Mouse (Mus musculus): ENCODE data around the gene Negr1. TPM values are rescaled to one million over a fixed set of nuclear protein-coding genes. Genes with fewer than 3 reads are reported as not detected.

Gene Negr1
- total and polyA plus RNA-seq, 3 experiments: 0.16 TPM; not detected in 2

- Histone ChIP-seq H3K27me3 (ENCODE audit: insufficient read depth, low read length) (no peaks in the 10 kb centered on the region), H3K9me3 (replicated peaks) (peaks cover 21% of the 10 kb centered on the region), H3K4me3 (ENCODE audit: low read depth, low read length) (no peak overlapping the region), H3K4me1 (ENCODE audit: insufficient read depth, low read depth, low read length) (no peaks in the 10 kb centered on the region), H3K36me3 (replicated peaks) (no peaks in the 10 kb centered on the region)
- ATAC-seq (ENCODE audit: extremely low read depth, insufficient number of reproducible peaks, low FRiP score, poor library complexity, severe bottlenecking): no peak
- no peak for DNase-seq (ENCODE audit: low spot score)
- TF ChIP-seq POLR2AphosphoS5 (IDR thresholded peaks at IDR 0.05; ENCODE audit: insufficient replicate concordance, low read depth, low read length) (no peak), TAL1 (conservative IDR thresholded peaks at IDR 0.05; ENCODE audit: low read depth, low read length) (no peak), GATA1 (IDR thresholded peaks at IDR 0.05; ENCODE audit: borderline replicate concordance, low read length) (no peak), GATA2 (IDR thresholded peaks at IDR 0.05; ENCODE audit: borderline replicate concordance, low read depth, low read length) (no peak), CTCF (IDR thresholded peaks at IDR 0.05; ENCODE audit: low read depth, low read length) (no peak)
These were observed 554.4 kb downstream of the Negr1 start for GRCm38 (mm10) chr3:157116024-157116423.

- ATAC-seq (ENCODE audit: extremely low read depth, insufficient number of reproducible peaks, low FRiP score, poor library complexity, severe bottlenecking) (no peak; the same call in 1 of the 2 replicates), DNase-seq (ENCODE audit: low spot score) (no peak)
- H3K4me3 ChIP-seq (ENCODE audit: low read depth, low read length): no peak overlapping the region
These were observed 558.3 kb downstream of the Negr1 start for GRCm38 (mm10) chr3:157119916-157120315.

GRCm38 (mm10) chr3:157146124-157146855 lies 584.7 kb downstream of the Negr1 start:
- H3K27me3 ChIP-seq (ENCODE audit: insufficient read depth, low read length): no peaks in the 10 kb centered on the region
- peaks cover 9% of the 10 kb centered on the region for H3K9me3 ChIP-seq (replicated peaks)
- H3K4me3 ChIP-seq (ENCODE audit: low read depth, low read length): no peak overlapping the region
- DNase-seq (ENCODE audit: low spot score): no peak
- no peak for ATAC-seq (ENCODE audit: extremely low read depth, insufficient number of reproducible peaks, low FRiP score, poor library complexity, severe bottlenecking)
- H3K36me3 ChIP-seq (replicated peaks): no peaks in the 10 kb centered on the region
- no peak for TF ChIP-seq GATA1 (IDR thresholded peaks at IDR 0.05; ENCODE audit: borderline replicate concordance, low read length)
- no peak for TF ChIP-seq GATA2 (IDR thresholded peaks at IDR 0.05; ENCODE audit: borderline replicate concordance, low read depth, low read length)
- TF ChIP-seq CTCF (IDR thresholded peaks at IDR 0.05; ENCODE audit: low read depth, low read length): no peak
- no peak for TF ChIP-seq TAL1 (conservative IDR thresholded peaks at IDR 0.05; ENCODE audit: low read depth, low read length)
- no peak for TF ChIP-seq POLR2AphosphoS5 (IDR thresholded peaks at IDR 0.05; ENCODE audit: insufficient replicate concordance, low read depth, low read length)
- H3K4me1 ChIP-seq (ENCODE audit: insufficient read depth, low read depth, low read length): no peaks in the 10 kb centered on the region

More at GRCm38 (mm10) chr3:157119916-157120315, 558.3 kb downstream of the Negr1 start:
- H3K36me3 ChIP-seq (replicated peaks): no peaks in the 10 kb centered on the region
- no peak for TF ChIP-seq GATA1 (IDR thresholded peaks at IDR 0.05; ENCODE audit: borderline replicate concordance, low read length)
- no peak for TF ChIP-seq CTCF (IDR thresholded peaks at IDR 0.05; ENCODE audit: low read depth, low read length)
- TF ChIP-seq POLR2AphosphoS5 (IDR thresholded peaks at IDR 0.05; ENCODE audit: insufficient replicate concordance, low read depth, low read length): no peak
- no peak for TF ChIP-seq TAL1 (conservative IDR thresholded peaks at IDR 0.05; ENCODE audit: low read depth, low read length)
- TF ChIP-seq GATA2 (IDR thresholded peaks at IDR 0.05; ENCODE audit: borderline replicate concordance, low read depth, low read length): no peak
- H3K27me3 ChIP-seq (ENCODE audit: insufficient read depth, low read length): no peaks in the 10 kb centered on the region
- H3K4me1 ChIP-seq (ENCODE audit: insufficient read depth, low read depth, low read length): no peaks in the 10 kb centered on the region
- peaks cover 21% of the 10 kb centered on the region for H3K9me3 ChIP-seq (replicated peaks)

- DNase-seq (ENCODE audit: low spot score) (no peak), ATAC-seq (ENCODE audit: extremely low read depth, insufficient number of reproducible peaks, low FRiP score, poor library complexity, severe bottlenecking) (no peak)
- Histone ChIP-seq H3K9me3 (replicated peaks) (peaks cover 17% of the 10 kb centered on the region), H3K27me3 (ENCODE audit: insufficient read depth, low read length) (no peaks in the 10 kb centered on the region), H3K36me3 (replicated peaks) (no peaks in the 10 kb centered on the region), H3K4me1 (ENCODE audit: insufficient read depth, low read depth, low read length) (no peaks in the 10 kb centered on the region), H3K4me3 (ENCODE audit: low read depth, low read length) (no peak overlapping the region)
- no peak for TF ChIP-seq CTCF (IDR thresholded peaks at IDR 0.05; ENCODE audit: low read depth, low read length)
- no peak for TF ChIP-seq GATA2 (IDR thresholded peaks at IDR 0.05; ENCODE audit: borderline replicate concordance, low read depth, low read length)
- no peak for TF ChIP-seq TAL1 (conservative IDR thresholded peaks at IDR 0.05; ENCODE audit: low read depth, low read length)
- TF ChIP-seq POLR2AphosphoS5 (IDR thresholded peaks at IDR 0.05; ENCODE audit: insufficient replicate concordance, low read depth, low read length): no peak
- TF ChIP-seq GATA1 (IDR thresholded peaks at IDR 0.05; ENCODE audit: borderline replicate concordance, low read length): no peak
These were observed 593.3 kb downstream of the Negr1 start for GRCm38 (mm10) chr3:157154902-157155301.

- no peak for DNase-seq (ENCODE audit: low spot score)
- ATAC-seq (ENCODE audit: extremely low read depth, insufficient number of reproducible peaks, low FRiP score, poor library complexity, severe bottlenecking): no peak
- no peak for TF ChIP-seq POLR2AphosphoS5 (IDR thresholded peaks at IDR 0.05; ENCODE audit: insufficient replicate concordance, low read depth, low read length)
- TF ChIP-seq GATA2 (IDR thresholded peaks at IDR 0.05; ENCODE audit: borderline replicate concordance, low read depth, low read length): no peak
- TF ChIP-seq GATA1 (IDR thresholded peaks at IDR 0.05; ENCODE audit: borderline replicate concordance, low read length): no peak
- TF ChIP-seq TAL1 (conservative IDR thresholded peaks at IDR 0.05; ENCODE audit: low read depth, low read length): no peak
- TF ChIP-seq CTCF (IDR thresholded peaks at IDR 0.05; ENCODE audit: low read depth, low read length): no peak
- no peak overlapping the region for H3K4me3 ChIP-seq (ENCODE audit: low read depth, low read length)
- no peaks in the 10 kb centered on the region for H3K27me3 ChIP-seq (ENCODE audit: insufficient read depth, low read length)
- no peaks in the 10 kb centered on the region for H3K36me3 ChIP-seq (replicated peaks)
- no peaks in the 10 kb centered on the region for H3K4me1 ChIP-seq (ENCODE audit: insufficient read depth, low read depth, low read length)
- H3K9me3 ChIP-seq (replicated peaks): peaks cover 15% of the 10 kb centered on the region
These were observed 593.9 kb downstream of the Negr1 start for GRCm38 (mm10) chr3:157155513-157155912.

- no peak overlapping the region for H3K4me3 ChIP-seq (ENCODE audit: low read depth, low read length)
- H3K4me1 ChIP-seq (ENCODE audit: insufficient read depth, low read depth, low read length): no peaks in the 10 kb centered on the region
- TF ChIP-seq GATA1 (IDR thresholded peaks at IDR 0.05; ENCODE audit: borderline replicate concordance, low read length) (no peak), TAL1 (conservative IDR thresholded peaks at IDR 0.05; ENCODE audit: low read depth, low read length) (no peak), POLR2AphosphoS5 (IDR thresholded peaks at IDR 0.05; ENCODE audit: insufficient replicate concordance, low read depth, low read length) (no peak), GATA2 (IDR thresholded peaks at IDR 0.05; ENCODE audit: borderline replicate concordance, low read depth, low read length) (no peak), CTCF (IDR thresholded peaks at IDR 0.05; ENCODE audit: low read depth, low read length) (no peak)
- peaks cover 2% of the 10 kb centered on the region; the same call in 1 of the 2 replicates for H3K9me3 ChIP-seq (replicated peaks)
- no peaks in the 10 kb centered on the region for H3K36me3 ChIP-seq (replicated peaks)
- ATAC-seq (ENCODE audit: extremely low read depth, insufficient number of reproducible peaks, low FRiP score, poor library complexity, severe bottlenecking) (no peak), DNase-seq (ENCODE audit: low spot score) (no peak)
- no peaks in the 10 kb centered on the region for H3K27me3 ChIP-seq (ENCODE audit: insufficient read depth, low read length)
These were observed 603.4 kb downstream of the Negr1 start for GRCm38 (mm10) chr3:157164840-157165595.
